ENCODE assay signal across 15 mouse cellular contexts in the genomic region with DNA sequence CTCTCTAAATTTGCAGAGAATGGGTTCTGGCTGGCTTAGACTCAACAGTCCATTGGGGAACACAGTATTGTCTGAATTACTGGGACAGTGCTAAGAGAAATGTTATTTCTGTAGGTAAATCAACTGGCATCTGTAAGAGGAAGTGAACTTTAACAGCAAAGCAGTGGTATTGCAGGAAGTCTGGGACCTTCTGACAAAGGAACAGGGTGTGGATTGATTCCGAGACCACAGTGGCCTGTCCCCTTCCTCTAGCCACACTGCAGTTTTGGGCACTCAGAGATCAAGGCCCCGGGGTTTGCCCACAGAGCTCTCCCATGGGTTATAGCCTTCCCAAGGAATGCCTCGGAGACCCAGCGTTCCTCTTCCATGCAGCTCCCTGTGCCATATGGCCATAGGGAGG.
"Had no signal": no experiment of that assay in that cellular context is flagged by ENCODE, and none has a peak within 500 bp of the region (broad histone marks: within the 10 kb centered on the region; RNA-seq: fewer than 3 reads in every experiment).

No protein-coding gene starts in this region.

- DNase-seq: gastrocnemius, adult 2 months; gastrocnemius, postnatal 10 days; gastrocnemius, postnatal 36 days; heart, adult 2 months; heart, postnatal 10 days; heart, postnatal 4 days; kidney, adult 11 months; kidney, adult 2 months; kidney, postnatal 10 days; kidney, postnatal 25 days; kidney, postnatal 4 days; left cerebral cortex, postnatal 4 days had no signal

- ATAC-seq: hindbrain, postnatal 0 days; intestine, embryonic 16.5 days; liver, embryonic 12.5 days had no signal
